Mouse (Mus musculus) lung, adult 2 months (tissue): ENCODE results near the gene Gm4981.
"Not testable (repeated sequence)": the region's sequence is repeated elsewhere in the genome, so short reads cannot be mapped to it uniquely, and the experiment has no call there.

Experiments
- CTCF ChIP-seq: fragments of 200-500 bp; IDR thresholded peaks from 2 replicates; pipeline ENCODE4 v1.5.1; 2011; ENCODE audit warnings: mild to moderate bottlenecking, low read length, control low read depth; ENCODE audit not compliant: insufficient read depth
- POLR2A ChIP-seq: fragments of 200-500 bp; IDR thresholded peaks from 2 replicates; pipeline ENCODE4 v1.6.1; 2011; ENCODE audit warnings: low read depth, mild to moderate bottlenecking, control low read depth, low read length, borderline replicate concordance; ENCODE audit errors: extremely low read depth

DNA sequence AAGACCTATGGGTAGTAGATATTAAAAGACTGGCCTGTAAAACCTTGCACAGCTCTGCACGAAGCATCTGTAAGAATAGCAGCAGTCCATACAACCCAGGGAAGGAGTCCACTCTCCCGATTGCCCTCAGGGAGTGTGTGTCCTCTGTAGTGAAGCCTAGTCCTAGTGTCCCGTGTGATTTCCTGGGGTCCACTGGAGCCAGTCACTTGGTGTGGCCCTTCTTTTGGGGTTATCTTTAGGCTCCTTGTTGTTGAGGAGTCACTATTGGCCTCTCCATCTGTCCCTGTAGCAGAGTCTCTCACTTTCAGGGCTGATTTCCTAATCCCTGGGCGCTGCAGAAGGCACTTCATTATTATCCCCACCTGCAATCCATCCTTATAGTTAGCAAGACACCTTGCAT lies 1.5 kb downstream of the Gm4981 start:
- TF ChIP-seq CTCF, POLR2A: not testable (repeated sequence)
